Mouse (Mus musculus): ENCODE results near the gene Dhx29.

GRCm38 (mm10) chr13:112987532-112987943, 60.3 kb downstream of the Dhx29 start, which contains the start of gene Ccno:
- TF ChIP-seq POLR2A (IDR thresholded peaks at IDR 0.05; ENCODE audit: low read depth, low read length) = peak; percentile 95
- TF ChIP-seq CTCF (IDR thresholded peaks at IDR 0.05; ENCODE audit: borderline replicate concordance, insufficient read depth, low read length) = no peak
